Mouse (Mus musculus) monocyte, adult 5-6 weeks (primary cell): Measurements from ENCODE around the gene Magoh. TPM values are rescaled to one million over a fixed set of nuclear protein-coding genes. Genes with fewer than 3 reads are reported as not detected.

Experiments
- ATAC-seq: fragments of 153-309, 156-312 bp; replicated peaks from 2 replicates; pipeline ENCODE4 v1.8.0; 2017; ENCODE audit warnings: mild to moderate bottlenecking; ENCODE audit not compliant: low TSS enrichment, insufficient number of reproducible peaks, severe bottlenecking, poor library complexity, low FRiP score
- total RNA-seq: library from RNA; stranded (forward); fragments of 200-1000, 200-491, 200-594 nt; gene quantifications from 3 replicates; pipeline ENCODE4 v1.2.3, GENCODE M21; 2017

Magoh gene
- 160 to 206 TPM (median 163 TPM) in 3 replicates for total RNA-seq

DNA sequence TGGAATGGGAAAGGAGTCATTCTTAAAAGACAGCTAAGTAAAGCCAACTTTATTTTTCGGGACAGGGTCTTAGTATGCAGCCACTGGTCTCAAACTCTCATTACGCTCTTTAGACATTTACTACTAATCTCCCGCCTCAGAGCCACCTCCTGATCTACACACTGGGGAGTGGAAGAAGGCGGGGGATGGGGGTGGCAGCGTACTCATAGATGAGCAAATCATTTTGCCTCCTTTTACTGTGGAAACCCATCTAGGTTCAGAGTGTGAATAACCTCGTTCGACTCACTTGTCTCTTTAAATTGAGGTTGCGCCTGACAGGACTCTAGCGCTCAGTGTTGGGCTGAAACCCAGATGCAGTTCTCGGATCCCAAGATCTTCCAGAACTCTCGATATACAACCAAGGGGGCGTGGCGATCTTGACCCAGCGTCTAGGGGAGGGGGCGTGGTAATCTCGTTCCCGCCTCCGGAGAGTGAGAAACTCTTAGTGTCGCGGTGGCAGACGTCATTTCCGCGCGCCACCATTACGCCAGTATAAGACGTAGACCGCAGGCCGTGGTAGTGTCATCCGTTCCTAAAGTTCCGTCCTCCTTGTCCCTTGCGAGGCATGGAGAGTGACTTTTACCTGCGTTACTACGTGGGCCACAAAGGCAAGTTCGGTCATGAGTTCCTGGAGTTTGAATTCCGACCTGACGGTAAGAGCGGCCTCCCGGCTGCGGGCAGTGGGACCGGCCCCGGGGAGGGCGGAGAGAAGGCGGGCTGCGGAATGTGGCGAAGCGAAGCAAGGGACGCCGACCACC lies at the start of gene Magoh:
TSS of gene Magoh (plus strand) at position 502 of the 797 bp plus-strand sequence.
- peak; percentile 99 for ATAC-seq

DNA sequence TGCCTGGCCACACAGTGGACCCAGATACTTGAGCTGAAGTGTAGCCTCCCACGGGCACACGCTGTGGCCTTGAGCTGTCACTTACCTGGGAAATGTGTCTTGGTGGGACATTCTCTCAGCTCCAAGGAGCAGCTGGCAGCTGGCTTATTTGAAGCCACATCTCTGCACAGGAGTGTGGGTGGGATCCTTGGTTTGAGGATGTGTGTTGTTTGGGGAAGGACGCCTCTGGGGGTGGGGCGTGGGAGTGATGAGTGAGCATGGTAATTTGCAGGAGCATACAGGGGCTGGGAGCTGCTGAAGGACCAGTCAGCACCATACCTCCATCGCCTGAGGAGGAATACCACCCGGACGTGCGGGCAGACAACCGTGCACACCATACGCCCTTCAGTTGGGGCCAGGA lies 49.4 kb upstream of the Magoh start:
- ATAC-seq = no peak

DNA sequence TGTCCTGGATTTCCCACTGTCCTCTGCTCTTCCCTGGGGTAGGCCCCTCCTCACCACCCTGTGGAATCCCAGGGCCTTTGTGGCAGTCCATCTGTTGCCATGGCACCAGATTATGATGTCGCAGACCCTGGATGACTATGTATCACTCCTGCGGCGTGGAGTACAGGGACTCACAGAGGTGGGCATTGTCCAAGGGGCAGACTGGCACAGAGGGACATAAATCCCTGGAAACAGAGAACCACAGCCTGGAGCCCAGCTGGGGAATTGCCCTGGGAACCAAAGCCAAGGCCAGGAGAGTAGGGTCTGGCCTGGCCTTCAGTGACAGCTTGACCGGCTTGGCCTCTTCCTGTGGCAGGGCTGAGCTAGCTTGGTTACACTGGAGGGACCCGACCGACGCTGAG lies 48.7 kb upstream of the Magoh start:
- no peak for ATAC-seq

DNA sequence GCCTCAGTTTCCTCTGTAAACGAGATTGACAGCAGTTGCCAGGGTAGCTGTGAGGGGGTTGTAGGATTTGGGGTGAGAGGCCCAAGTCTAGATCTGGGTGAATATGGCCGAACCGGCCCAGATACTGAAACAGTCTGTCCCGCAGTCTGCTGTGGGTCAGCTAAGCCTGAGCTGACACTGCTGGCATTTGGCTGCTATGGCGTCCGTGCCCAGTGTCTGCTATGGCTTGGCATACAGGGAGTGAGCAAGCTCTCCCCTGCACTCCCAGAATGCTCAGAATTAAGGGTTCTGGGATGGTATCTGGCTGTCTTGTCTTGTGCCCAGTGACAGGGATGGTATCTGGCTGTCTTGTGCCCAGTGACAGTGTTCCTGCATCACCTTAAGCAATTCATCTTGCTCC lies 47.9 kb upstream of the Magoh start:
- ATAC-seq = no peak

DNA sequence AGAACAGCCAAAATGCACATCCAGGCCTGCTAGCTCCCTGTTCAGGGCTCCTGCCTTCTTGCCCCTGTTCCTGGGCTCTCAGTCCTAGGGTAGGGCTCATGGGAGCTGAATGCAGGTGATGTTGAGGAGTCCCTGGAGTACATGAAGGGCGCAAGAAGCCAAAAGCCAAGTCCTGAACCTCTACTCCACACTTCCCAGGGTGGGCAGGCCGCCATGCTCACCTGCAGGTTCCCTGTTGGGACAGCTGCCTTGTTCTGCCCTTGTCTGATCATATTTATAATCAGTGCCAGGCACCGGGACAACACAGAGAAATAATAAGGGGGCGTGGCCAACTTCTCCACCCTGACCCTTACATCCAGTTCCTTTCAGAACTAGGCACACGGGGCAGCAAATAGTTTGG lies 46.0 kb upstream of the Magoh start:
- ATAC-seq = no peak

DNA sequence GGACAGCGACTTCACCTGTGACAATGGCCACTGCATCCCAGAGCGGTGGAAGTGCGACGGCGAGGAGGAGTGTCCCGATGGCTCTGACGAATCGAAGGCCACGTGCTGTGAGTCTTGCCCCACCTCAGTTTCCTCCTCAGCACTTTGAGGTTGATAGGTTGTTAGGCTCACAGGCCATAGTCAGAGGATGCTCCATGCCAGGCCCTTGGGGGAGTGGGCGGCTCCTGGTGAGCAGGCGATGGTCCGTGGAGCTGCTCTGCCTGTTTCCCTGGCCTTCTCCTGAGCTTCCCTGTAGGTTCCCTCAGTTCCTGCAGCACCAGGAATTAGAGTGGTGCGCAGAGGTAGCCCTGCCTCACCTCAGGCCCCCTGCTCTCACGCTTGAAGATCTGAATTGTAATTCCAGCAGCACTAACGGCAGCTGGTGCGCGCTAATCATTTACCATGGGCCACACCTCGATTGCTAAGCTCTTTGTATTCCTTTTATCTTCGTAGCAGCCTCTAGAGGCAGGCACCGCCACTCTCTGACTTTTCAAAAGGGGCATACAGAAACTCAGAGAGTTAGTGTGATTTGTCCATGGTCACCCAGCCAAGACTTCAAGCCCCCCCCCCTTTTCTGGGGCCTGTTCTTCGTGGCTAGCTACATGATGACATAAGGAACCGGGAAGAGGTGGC lies 44.8 kb upstream of the Magoh start:
- ATAC-seq = no peak

DNA sequence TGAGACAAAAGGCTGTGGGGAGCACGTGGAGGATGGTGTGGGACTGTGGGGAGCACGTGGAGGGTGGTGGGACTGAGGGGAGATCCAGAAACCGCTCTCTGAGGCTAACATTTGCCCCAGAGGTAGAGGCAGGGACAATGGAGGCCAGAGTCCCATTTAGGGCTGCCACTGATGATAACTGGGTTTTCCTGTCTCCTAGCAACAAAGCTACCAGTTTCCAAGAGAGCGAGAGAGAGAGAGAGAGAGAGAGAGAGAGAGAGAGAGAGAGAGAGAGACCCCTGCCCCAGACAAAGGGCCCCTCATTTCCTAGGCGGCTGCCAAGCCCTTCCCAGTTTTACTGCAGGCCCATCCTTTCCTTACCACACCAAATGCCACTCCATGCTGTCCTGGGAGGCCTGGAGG lies 44.0 kb upstream of the Magoh start:
- no peak for ATAC-seq

DNA sequence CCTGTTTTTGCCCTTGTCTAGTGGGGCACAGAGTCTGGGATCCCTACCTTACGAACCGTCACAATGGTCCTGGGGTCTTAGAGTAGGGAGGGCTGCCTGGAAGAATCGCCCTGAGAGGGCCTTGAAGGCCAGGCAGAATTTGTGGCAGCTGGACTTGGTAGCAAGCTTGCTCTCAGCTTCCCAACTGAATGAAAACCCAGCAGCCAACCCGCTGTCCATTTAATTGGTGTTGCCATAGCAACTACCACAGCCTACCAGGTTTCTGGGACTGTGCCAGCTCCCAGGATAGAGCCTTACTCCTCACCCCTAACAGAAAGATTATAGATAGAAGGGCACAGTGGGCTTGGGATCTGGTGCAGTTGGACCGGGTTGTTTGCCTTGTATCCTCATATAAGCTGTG lies 42.8 kb upstream of the Magoh start:
- ATAC-seq = no peak

DNA sequence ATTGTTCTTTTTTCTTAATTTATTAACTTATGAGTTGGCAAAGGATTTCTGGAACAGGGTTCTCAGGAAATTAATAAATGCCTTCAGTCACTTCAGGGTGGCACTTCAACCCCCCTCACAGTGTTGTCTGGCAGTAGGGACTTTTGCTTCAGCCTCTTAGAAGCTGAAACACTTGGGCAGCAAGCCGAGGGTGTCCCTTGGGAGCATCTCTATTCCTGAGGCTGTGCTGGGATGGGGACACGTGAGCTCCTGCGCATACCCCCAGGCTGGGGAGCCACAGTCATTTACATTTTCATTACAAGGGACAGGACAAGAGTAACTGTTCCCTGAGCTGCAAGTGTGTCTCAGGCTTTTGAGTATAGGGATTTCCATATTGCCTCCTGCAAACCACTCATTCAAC lies 41.6 kb upstream of the Magoh start:
- no peak for ATAC-seq

DNA sequence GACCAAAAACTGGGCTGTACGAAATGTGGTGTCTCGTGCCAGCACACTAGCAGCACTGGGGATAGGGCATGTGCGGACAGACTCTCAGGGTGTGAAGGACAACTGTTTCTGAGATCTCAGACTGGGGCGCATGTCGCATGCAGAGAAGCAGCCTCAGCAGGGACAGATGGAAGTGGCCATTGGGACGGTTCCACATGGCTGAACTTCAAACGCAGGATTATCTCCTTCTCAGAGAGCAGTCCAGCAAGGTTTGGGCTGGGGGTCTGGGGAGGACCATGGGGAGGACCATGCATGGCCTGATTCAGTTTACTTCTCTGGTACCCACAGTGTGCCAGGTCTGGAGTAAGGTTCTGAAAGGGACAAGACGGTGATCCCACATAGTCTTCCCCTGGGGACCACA lies 35.9 kb upstream of the Magoh start:
- no peak for ATAC-seq

DNA sequence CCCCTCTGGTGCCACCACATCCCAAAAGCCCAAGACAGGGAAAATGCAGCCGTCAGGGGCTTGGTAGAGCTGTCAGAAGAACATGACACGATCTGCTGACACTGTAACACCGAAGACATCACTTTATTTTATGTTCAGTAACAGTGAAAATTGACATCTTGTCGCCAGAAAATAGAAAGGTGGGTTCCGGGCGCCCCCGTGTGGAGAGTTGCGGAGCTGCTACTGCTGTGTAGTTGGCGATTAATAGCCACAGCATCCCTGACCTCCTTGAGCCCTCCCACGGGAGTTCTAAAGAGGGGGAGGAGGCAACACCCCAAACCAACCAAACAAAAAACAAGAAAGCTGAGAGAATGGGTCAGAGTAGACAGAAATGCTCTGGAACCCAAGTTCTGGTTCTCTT lies 34.6 kb upstream of the Magoh start:
- peak; percentile 60 for ATAC-seq

DNA sequence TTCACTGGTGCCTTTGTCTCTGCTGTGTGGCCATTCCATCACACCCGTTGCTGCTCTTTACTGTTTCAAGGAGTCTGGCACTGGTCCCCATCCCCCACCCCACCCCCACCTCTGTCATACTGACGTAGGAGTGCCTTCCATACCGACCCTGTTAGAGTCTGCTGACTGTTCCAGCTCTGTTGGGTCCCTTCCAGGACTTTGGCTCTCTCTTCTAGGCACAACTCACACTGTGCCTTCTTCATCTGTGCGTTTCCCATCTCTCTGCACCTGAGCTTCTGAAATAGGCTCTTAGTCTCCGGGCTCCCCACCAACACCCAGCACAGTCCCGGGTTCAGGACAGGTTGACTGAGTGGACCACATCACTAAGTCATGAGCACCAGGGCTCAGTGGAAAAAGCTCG lies 32.8 kb upstream of the Magoh start:
- no peak for ATAC-seq

DNA sequence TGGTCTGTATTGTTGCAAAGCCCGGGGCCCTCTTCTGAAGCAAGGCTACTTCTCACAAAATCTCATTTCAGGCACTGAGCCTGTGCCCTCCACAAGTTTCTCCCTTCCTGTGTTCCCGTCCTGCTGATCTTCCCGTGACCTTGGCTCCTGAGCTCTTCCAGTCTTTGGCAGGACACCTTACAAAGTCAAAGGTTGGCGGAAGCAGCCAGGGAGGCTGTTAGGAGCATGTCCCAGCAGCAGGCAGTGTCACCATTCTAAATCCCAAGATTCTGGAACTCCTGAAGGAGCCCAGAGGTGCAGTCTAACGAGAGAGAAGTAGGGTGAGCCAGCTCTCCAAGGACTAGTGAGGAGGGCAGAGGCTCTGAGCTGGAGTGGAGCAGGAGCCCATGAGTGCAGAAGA lies 31.0 kb upstream of the Magoh start:
- ATAC-seq = no peak

DNA sequence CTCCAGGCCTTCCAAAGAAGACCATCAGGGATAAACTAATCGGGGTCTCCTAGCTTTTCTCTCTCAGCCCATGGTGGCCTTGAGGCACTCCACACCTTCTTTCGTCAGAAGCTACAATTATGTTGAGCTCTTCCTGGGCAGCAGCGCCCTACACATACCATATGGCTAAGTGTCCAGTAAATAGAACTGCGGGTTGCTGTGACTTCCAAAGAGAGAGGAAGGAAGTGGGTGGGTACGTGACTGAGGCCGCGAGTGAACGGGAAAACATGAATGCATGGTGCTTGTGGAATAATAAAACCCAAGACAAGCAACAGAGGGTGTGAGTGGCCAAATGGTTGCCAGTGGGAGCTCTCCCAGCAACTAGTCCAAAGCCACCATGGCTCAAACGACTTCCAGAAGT lies 29.9 kb upstream of the Magoh start:
- no peak for ATAC-seq

DNA sequence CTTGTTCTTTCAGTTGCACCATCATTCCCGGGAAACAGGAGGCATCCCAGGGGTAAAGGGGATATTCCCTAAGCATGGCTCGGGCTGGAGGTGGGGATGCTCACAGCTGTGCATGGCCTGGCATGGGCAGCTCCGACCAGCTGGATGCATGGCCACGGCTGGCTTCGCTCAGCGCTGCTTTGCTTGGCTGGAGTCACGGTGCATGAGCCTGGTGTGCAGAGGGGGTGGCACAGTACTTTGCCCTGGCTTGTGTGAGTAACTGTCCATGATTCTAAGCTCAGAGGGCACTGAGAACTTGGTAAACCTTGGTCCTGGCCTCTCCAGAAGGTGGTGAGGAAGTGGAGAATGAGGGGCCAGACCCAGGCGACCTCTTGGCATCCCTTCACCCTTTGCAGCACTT lies 29.5 kb upstream of the Magoh start:
- ATAC-seq = no peak

DNA sequence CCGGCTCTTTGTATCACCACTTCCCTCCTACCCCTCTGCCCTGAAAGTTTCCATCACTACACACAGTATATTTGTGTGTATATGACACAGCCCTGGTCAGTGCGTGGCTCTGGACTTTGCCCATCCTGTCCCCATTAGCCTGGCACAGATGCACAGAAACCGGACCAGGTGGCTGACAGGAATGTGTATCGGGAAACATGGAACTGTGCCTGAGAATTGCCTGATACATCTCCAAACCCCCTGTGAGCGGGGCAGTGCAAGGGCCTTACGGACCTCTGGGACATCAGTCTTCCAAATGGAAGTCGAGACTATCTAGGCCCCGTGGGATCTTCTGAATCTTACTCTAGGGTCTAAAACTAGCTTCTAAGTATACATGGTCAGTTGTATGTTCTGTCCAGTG lies 26.2 kb upstream of the Magoh start:
- ATAC-seq = no peak

DNA sequence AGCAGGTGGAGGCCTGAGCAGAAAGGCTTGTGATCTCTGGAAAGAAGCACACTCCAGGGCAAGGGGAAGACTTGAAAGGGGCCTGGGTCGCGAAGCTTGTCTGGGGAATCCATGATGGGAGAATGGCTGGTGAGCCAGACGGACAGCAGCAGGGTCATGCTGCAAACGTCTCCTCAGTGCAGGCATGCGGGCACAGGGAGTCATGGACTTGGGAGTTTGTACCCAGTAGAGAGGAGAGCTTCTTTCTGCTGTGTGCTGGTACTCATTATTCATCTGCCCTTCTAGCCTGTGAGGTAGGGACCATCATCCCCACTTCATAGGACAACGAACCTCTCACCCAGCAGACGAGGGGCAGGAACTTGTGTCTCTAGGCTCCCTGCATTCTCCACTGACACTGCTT lies 25.7 kb upstream of the Magoh start:
- ATAC-seq = no peak

DNA sequence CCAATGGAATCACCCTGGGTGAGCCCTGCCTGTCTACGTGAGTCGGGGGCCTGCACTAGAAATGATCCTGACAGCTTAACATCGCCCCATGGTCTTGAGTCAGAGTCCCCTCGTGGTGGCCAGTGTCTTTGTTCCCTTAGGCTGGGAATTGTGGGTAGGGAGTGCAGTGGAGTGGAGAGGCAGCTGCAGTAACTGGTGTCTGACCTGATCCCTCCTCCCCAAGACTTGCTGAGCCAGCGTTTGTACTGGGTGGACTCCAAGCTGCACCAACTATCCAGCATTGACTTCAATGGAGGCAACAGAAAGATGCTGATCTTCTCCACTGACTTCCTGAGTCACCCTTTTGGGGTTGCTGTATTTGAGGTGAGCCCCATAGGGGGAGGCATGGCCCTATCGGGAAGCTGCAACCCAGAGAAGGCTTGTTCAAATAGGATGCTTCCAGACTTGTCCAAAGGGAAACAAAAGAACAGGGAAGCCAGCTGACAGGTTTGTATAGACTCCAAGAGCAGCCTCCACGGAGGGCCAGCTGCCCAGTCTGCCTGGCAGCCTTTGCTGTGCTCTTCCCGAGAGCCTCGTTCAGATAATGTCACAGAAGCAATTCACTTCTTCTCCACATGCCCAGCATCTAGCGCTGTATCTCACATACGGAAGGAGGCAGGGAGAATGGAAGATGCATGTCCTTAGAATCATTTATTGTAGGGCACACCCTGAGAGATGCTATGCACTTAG lies 22.4 kb upstream of the Magoh start:
- no peak for ATAC-seq

DNA sequence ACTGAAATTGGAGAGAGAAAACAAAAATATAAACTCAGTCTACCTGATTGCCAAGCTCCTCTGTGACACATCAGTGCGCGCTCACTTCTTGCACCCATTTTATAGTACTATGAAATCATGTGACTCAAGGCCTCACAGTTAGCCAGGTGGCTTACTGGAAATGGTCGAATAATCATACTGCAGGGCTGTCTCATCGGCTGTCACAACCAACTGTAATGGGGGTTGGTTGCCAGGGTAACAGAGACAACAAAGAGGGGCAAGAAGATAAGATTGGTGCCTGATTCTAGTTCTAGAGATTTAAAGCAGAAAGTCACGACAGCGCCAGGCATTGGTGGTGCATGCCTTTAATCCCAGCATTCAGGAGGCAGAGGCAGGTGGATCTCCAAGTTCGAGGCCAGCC lies 20.6 kb upstream of the Magoh start:
- no peak for ATAC-seq

DNA sequence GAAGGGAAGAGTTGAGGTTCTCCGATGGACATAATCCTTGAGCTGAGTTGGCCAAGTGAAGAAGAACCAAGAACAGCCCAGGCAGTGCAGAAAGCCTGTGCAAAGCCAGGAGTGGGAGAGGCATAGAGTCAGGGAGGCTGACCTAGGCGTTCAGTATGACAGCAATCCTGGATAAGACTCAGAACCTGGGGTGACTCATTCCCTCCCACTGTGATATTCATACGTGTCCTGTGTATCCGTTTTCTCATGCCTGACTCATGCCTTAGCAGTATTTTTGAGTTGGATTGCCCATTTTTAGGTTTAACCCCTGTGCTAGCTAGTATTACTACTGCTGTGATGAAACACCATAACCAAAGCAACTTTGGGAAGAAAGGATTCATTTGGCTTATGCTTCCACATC lies 14.7 kb upstream of the Magoh start:
- no peak for ATAC-seq
